In the genomic region with DNA sequence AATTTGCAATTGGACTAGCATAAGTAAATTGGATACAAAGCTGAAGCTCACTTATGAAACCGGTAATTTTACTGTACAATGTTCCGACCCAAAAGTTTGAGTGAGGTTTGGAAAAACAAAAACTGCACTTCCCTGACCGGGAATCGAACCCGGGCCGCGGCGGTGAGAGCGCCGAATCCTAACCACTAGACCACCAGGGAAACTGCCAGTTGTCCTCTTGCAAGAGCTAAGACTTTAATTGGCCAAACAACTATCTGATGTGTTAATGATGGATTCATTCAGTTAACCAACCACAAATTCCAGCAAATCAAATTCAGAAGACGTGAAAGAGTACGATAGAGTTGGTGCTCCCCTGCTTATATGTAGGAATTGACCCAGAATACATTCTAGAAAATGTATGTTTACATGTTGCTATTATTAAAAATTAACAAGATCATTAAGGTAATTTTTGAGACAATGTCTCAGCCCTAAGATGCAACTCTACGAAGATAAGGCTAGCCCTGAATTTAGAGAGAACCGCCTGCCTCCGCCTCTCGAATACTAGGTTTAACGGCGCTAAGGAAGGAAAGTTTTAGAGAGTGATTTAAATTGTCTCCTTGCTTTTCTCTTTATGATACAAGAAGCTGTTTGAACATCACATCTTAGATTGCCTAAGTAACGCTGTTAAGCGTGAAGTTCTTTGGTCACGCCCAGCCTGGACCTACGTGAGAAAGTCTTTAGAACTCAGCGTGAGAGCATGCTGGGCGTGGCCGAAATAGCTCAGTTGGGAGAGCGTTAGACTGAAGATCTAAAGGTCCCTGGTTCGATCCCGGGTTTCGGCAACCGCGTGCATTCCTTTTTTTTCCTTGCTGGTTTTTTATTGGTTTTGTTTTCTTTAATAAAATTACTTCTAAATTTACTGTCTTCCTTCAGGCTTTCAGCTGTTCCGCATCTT, we compare ENCODE assay signal across 8 mouse cellular contexts. TPM values are rescaled to one million over a fixed set of nuclear protein-coding genes. Genes with fewer than 3 reads are reported as not detected.
A peak's percentile ranks its signal among the peaks of the same experiment; 100 is the strongest.
DNase-seq lines count a peak whose midpoint lies in the region; ATAC-seq and TF ChIP-seq lines count a peak whose summit lies in the region.

No protein-coding gene starts in this region.

- peak; percentile 94 for DNase-seq in adipocyte (ENCODE audit: low spot score)
- DNase-seq in gastrocnemius, postnatal 10 days: peak; percentile 87
- DNase-seq in left cerebral cortex, postnatal 10 days (ENCODE audit: extremely low spot score in 1 of 2, low spot score in 2 of 2): peak; percentile 88 to 89
- DNase-seq in right cerebral cortex, postnatal 10 days (ENCODE audit: low spot score in 2 of 2): peak; percentile 90 to 91
- DNase-seq in urinary bladder, postnatal 25 days (ENCODE audit: low spot score): peak; percentile 94

- peak overlapping the region; percentile 42 for H3K4me3 ChIP-seq in cortical plate, adult 2 months (ENCODE audit: insufficient read depth, low read length)

- intact Hi-C loops in left cerebral cortex, postnatal 10 days (cut with DNase I): loop anchor here (5.0 kb wide), 1 partner anchor 71 kb away; no protein-coding TSS in a partner anchor

- H3K4me1 ChIP-seq in cortical plate, adult 2 months (ENCODE audit: control insufficient read depth, insufficient read depth, low read length): no peaks in the 10 kb centered on the region

- TF ChIP-seq POLR2A in cortical plate, adult 2 months (IDR thresholded peaks at IDR 0.05; ENCODE audit: extremely low read depth, insufficient read depth, low read length): no peak

- no peak overlapping the region for H3K27ac ChIP-seq in cortical plate, adult 2 months (ENCODE audit: insufficient read depth, low read length)

- ATAC-seq in inflammation-experienced regulatory T-cells, adult 6 months: peak; percentile 70
- peak; percentile 76 for ATAC-seq in megakaryocyte progenitor cell, adult 5-6 weeks (replicated peaks; ENCODE audit: poor library complexity)

- TF ChIP-seq CTCF in cortical plate, adult 2 months (IDR thresholded peaks at IDR 0.05; ENCODE audit: extremely low read depth, insufficient read depth, low read length): no peak

RNA-seq across cellular contexts. Expression of gene Olfr1368, which starts 15.3 kb away (rescaled TPM):
- polyA plus RNA-seq in cortical plate, adult 2 months (2012; rRNA removed): not detected in 2 replicates
- total RNA-seq in gastrocnemius, postnatal 10 days (2021): not detected
- polyA plus RNA-seq in inflammation-experienced regulatory T-cells, adult 6 months (2017; shearing (Covaris generic)): not detected
- not detected for total RNA-seq in left cerebral cortex, postnatal 10 days (2021)
- total RNA-seq in megakaryocyte progenitor cell, adult 5-6 weeks (2015): not detected in 2 replicates
- not detected in 2 replicates for total RNA-seq in megakaryocyte progenitor cell, adult 5-6 weeks (2017)

RNA-seq across cellular contexts. Expression of gene Trim27, which starts 18.3 kb away (rescaled TPM):
- 30.4 and 30.5 TPM in 2 replicates for polyA plus RNA-seq in cortical plate, adult 2 months (2012; rRNA removed)
- total RNA-seq in gastrocnemius, postnatal 10 days (2021): 10 to 100 TPM; 27.9 to 36.8 TPM
- polyA plus RNA-seq in inflammation-experienced regulatory T-cells, adult 6 months (2017; shearing (Covaris generic)): 10 to 100 TPM; 16.0 to 17.3 (median 16.3) TPM
- 10 to 100 TPM; 43.1 to 45.0 TPM for total RNA-seq in left cerebral cortex, postnatal 10 days (2021)
- 108 and 116 TPM in 2 replicates for total RNA-seq in megakaryocyte progenitor cell, adult 5-6 weeks (2015)
- total RNA-seq in megakaryocyte progenitor cell, adult 5-6 weeks (2017): 170 and 177 TPM in 2 replicates

RNA-seq across cellular contexts. Expression of gene Olfr263, which starts 31.5 kb away (rescaled TPM):
- not detected in 2 replicates for polyA plus RNA-seq in cortical plate, adult 2 months (2012; rRNA removed)
- total RNA-seq in gastrocnemius, postnatal 10 days (2021): not detected
- polyA plus RNA-seq in inflammation-experienced regulatory T-cells, adult 6 months (2017; shearing (Covaris generic)): not detected
- total RNA-seq in left cerebral cortex, postnatal 10 days (2021): not detected
- not detected in 2 replicates for total RNA-seq in megakaryocyte progenitor cell, adult 5-6 weeks (2015)
- not detected in 2 replicates for total RNA-seq in megakaryocyte progenitor cell, adult 5-6 weeks (2017)

RNA-seq across cellular contexts. Expression of gene Olfr1369-ps1, which starts 49.6 kb away (rescaled TPM):
- polyA plus RNA-seq in cortical plate, adult 2 months (2012; rRNA removed): not detected in 2 replicates
- not detected for total RNA-seq in gastrocnemius, postnatal 10 days (2021)
- under 1 TPM in 2 of 3 experiments, not detected in 1; 0.13 to 0.27 TPM for polyA plus RNA-seq in inflammation-experienced regulatory T-cells, adult 6 months (2017; shearing (Covaris generic))
- total RNA-seq in left cerebral cortex, postnatal 10 days (2021): not detected
- not detected in 2 replicates for total RNA-seq in megakaryocyte progenitor cell, adult 5-6 weeks (2015)
- not detected in 2 replicates for total RNA-seq in megakaryocyte progenitor cell, adult 5-6 weeks (2017)
